Mouse (Mus musculus) myocyte (in vitro differentiated cells): ENCODE results near the gene Mfrp.

Source experiments
- MAX ChIP-seq: IDR thresholded peaks from one replicate; pipeline ENCODE4 v1.6.1; 2011; ENCODE audit warnings: low read depth, mild to moderate bottlenecking, control low read depth
- POLR2A ChIP-seq: IDR thresholded peaks from one replicate; pipeline ENCODE4 v1.6.1; 2011; ENCODE audit warnings: low read depth, mild to moderate bottlenecking, control low read depth, moderate library complexity; ENCODE audit not compliant: insufficient read length
- POLR2AphosphoS2 ChIP-seq: IDR thresholded peaks from one replicate; pipeline ENCODE4 v1.6.1; 2011; ENCODE audit warnings: low read depth, control low read depth; ENCODE audit not compliant: insufficient read length
- USF1 ChIP-seq: IDR thresholded peaks from one replicate; pipeline ENCODE4 v1.6.1; 2011; ENCODE audit warnings: low read depth, mild to moderate bottlenecking, control low read depth, moderate library complexity

DNA sequence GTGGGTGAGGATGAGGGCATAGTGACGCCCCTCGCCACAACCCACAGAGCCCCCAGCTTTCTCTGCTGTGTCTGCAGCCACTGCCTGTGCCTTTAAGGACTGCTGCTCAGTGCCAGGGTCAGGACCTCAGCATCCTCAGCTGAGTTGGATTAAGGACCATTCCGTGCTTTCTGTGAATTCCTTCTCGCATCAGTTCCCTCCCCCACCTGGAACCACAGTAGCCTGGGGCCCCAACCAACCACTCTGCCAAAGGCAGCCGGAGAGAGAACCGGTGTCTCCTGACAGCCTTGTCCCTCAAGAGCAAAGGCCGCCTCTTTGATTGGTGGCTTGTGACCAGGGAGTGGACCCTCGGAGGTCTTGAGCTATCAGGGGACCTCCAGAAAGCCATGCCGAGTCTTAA is at the start of gene Mfrp:
- TF ChIP-seq POLR2A (no peak), USF1 (no peak), POLR2AphosphoS2 (no peak), MAX (no peak)
